Mouse (Mus musculus): ENCODE results near the gene Ggta1.

The Ggta1 gene

DNA sequence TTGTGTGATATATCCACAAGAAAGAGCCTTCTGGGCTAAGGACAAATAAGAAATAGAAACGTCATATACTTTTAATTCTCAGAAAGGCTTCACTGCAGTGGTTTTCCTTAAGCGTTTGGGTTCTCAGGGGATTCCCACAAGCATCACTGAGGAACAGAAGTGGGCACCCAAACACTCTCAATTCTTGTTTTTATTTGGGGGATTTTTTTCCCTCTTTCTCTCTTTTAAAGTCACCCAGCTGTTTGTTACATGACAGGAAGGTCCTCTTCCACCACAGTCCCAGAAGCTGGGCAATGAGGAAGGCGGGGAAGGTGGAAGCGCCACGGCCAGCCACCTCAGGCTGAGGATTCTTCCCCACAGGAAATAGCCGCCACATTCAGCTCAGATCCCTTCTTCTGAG lies 46.6 kb downstream of the Ggta1 start:
- in situ Hi-C loops (cut with MboI; ENCODE audit: unreplicated experiment in 2 of 2), result no loop called here

DNA sequence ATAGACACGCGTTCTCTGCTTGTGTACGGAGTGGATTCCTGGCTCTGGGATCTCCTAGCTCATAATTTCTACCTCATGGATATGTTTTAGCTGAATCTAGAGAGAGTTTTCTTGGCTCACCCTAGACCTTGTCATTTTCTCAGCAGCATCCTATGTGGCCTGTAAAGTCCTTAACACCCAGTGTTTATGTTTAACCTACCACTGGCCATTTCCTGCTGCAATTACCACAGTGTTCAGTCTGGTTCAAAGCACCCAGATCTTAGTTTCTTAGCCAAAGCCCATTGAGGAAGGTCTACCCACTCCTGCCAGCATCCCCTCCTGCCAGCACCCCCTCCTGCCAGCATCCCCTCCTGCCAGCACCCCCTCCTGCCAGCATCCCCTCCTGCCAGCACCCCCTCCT lies 50.2 kb downstream of the Ggta1 start:
- in situ Hi-C loops (cut with MboI; ENCODE audit: unreplicated experiment in 2 of 2), result no loop called here

DNA sequence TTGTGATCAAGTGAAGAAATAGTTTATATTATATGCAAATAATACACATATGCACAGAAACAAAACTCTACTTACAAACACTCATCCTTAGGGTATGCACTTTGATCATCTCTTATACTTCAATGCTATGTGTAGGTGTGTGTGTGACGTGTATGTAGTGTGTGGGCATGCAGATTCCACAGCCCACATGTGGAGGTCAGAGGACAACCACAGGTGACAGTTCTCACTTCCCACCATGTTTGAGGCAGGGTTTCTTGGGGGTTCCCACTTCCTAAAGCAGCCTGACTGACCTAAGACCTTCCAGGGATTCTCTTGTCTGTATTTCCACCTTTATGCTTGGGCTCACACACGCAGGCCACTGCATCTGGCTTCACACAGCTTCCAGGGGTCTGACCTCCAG lies 50.8 kb downstream of the Ggta1 start:
- in situ Hi-C loops (cut with MboI; ENCODE audit: unreplicated experiment in 2 of 2), result no loop called here

DNA sequence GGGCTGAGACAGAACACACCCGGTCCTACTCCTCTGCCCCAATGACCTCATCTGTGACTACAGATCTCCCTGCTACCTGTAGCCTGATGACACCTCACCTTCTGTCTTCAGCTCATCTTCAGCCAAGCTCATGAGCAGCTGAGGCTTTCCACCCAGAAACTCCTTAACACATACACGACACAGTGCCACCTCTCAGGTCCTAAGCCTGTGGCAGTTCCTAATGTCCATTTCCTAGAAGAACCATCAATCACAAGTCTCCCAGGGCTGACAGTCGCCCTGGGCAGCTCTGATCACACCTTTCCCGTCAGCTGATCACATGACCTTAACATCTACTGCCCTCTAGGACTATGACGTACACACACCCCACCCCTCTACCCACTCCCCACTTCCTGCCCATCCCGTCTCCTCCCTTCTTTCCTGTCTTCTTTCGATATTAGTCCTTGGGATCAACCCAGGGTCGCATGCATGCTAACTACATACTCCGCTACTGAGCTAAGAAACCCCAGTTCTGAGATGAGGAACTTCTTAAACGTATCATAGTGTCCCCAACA lies 51.3 kb downstream of the Ggta1 start:
- in situ Hi-C loops (cut with MboI; ENCODE audit: unreplicated experiment in 2 of 2), result no loop called here

DNA sequence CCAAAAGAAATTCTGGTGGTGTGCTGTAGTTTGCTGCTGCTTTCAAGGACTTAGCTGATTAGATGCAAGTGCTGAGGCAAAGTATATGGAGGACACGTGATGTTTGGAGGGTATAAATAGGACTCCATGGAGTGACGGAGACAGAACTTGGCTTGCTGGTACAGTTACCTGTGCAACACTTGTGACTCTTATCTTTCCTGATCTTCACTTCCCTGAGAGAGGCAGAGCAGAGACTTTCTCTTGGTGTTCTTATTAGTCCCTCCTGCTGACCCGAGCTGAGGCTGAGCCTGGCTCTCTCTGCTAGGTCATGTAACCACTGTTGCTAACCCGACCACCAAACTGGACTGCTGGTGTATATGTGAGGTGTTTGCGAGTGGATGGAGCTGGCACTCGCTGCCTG lies 53.6 kb downstream of the Ggta1 start:
- in situ Hi-C loops (cut with MboI; ENCODE audit: unreplicated experiment in 2 of 2), result no loop called here

DNA sequence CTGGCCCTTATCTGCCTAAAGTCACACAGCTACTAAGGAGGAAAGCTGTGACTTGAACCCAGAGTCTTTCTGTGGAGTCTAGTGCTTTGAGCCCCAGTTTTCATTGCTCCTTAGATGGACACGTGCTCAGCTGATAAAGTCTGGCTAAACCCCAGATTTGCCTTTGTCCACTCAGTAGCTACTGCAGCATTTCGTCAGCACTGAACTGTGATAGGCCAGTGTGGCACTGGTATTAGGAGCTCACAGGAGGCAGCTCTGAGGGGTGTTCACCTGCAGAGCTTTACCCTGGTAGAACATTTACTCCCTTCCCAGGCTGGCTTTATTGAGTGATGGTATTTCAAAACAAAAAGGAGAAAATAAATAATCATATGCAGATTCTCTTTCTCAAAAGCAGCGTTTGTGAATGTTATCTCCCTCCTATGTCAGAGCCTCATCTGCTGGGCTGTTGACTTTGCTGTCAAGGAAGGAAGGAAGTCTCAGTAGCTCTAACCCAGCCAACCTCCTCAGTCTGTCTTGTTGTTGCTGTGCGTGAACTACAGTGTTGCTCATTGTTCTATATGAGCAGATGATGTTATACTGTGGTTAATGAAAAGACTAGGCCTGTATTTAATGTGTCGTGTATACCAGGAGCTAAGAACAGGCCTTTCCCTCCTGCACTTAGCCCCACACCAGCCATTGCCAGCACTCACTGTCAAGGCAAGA lies 54.5 kb downstream of the Ggta1 start:
- in situ Hi-C loops (cut with MboI; ENCODE audit: unreplicated experiment in 2 of 2), result no loop called here

DNA sequence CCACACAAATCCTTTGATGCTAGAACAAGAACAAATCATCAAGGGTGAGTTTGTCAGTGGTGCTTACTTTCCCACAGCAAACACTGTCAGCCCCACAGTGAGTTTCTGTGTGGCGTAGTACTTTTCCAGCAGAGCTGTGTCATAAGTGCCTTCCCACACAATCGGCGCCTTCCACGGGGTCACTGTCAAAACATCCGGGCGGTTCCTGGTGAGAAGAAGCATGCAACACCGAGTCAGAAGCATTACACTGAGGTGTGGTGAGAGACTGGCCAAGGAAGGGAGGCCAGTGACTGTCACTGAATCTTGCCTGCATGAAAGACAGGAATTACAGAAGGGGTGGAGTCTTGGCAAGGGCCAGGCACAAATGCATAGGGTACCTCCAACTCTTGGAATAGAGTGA lies 55.2 kb downstream of the Ggta1 start:
- in situ Hi-C loops (cut with MboI; ENCODE audit: unreplicated experiment in 2 of 2), result no loop called here

DNA sequence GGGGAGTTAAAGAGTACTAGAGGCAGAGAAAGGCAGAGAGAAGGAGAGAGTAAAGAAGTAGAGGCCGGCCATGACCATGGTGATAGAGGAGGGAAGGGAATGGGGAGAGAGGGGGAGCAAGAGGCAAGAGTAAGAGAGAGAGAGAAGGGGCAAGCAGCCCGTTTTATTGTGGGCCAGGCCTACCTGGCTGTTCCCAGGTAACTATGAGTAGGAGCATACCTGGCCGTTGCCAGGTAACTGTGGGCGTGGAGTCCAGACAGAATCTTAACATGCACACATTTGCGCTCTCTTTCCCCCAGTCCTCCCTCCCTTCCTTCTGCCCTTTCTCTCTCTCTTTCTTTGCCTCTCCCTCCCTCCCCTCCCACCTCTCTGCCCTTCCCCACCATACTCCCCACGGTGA lies 55.8 kb downstream of the Ggta1 start:
- in situ Hi-C loops (cut with MboI; ENCODE audit: unreplicated experiment in 2 of 2), result no loop called here

DNA sequence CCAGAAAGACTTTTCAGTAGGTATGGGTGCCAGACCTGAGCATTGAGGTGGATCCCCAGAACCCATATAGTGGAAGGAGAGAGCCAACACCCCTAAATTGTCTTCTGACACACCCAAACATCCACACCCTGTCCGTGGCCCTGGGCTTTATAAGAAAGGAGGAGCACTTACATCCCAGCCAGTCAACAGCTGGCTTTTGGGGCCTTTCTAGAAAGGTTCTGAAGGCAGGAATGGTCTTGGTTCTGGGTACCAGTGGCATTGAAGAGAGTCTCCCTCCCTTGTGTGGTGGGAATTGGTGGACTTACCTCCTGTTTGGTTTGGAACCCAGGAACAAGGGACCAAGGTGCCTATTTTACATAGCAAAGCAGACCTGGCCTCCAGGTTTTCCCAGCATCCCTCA lies 56.4 kb downstream of the Ggta1 start:
- in situ Hi-C loops (cut with MboI; ENCODE audit: unreplicated experiment in 2 of 2), result no loop called here

DNA sequence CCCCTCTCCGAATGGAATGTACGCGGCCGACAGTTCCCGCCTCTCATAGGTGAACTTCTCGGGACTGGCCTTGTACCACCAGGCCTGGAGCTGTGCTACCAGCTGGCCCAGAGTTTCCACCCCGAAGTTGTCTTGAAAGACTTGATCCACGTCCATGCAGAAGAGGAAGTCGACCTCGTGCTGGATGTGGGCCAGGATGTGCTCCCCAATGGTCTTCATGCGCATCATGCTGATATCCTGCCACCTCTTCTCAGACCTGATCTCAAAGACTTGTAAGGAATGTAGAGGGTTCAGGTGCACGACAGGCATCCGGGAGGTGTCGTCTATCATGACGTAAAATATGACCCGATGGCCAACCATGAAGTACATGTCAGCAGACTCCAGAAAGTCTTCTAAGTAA lies 60.6 kb downstream of the Ggta1 start:
- in situ Hi-C loops (cut with MboI; ENCODE audit: unreplicated experiment in 2 of 2), result no loop called here

DNA sequence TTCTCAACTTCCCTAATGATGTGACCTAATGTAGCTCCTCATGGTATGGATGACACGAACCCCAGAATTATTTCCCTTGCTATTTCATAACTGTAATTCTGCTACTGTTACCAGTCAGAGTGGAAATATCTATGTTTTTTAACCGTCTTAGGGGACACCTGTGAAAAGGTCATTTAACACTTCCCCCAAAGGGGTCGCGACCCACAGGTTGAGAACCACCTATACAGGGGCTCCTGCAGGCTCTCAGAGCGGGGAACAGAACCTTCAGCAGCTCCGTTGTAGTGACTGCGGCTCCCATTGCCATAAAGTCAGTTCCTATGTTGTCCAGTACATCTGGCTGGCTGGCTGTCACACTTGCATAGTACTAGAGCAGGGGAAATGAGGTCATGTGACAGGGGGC lies 62.3 kb downstream of the Ggta1 start:
- in situ Hi-C loops (cut with MboI; ENCODE audit: unreplicated experiment in 2 of 2), result no loop called here

DNA sequence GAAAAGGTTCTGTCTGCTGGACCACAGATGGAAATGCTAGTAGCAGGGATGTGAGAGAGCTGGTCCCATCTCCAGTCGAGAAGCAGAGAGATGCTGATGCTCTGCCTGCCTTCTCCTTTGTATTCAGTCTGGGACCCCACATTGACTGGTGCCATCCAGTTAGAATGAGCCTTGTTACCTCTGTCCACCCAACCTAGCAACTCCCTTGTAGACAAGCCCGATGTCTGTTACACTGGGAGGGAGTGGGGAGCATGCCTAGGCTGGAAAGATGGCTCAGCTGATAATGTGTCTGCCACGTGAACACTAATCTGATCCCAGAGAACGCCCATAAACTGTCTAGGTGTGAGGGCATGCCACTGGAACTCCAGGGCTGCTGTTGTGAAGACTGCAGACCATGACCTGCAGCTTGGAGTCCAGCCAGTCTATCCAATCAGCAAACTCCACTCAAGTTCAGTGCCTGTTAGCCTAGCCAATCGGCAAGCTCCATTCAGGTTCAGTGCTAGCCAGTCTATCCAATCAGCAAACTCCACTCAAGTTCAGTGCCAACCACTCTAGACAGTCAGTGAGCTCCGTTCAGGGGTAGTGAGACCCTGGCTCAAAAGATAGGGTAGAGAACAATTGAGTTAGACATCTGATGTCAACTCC lies 64.7 kb downstream of the Ggta1 start:
- in situ Hi-C loops (cut with MboI; ENCODE audit: unreplicated experiment in 2 of 2), result loop anchor here (5.0 kb wide), 3 partner anchors 99 to 114 kb away; no protein-coding TSS in a partner anchor

DNA sequence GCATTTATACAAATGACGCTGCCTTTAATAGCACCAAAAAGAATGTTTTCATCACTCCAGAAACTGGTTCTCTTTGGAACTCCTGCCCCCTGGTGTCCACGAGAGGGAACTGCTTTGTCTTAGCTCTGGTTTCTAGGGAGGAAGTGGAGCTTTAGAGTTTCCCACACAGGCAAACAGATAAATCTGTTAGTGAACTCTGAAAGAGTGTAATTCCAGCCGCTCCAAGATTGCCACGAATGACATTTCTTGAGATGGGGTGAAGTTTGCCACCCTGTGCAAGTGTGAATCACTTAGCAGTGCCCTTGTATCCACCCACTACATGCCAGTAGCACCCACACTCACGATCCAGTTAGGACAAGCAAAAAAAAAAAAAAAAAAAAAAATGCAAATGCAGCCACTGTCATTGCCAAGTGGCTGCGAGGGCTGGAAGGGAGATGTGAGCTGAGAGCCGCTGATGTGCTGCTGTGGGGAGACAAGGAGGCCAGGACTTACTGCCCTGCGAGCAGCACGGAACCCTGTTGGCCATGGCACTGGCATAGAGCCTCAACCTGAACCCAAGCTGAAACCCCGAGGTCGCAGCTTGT lies 65.3 kb downstream of the Ggta1 start:
- in situ Hi-C loops (cut with MboI; ENCODE audit: unreplicated experiment in 2 of 2), result loop anchor here (5.0 kb wide), 3 partner anchors 100 to 115 kb away; no protein-coding TSS in a partner anchor

DNA sequence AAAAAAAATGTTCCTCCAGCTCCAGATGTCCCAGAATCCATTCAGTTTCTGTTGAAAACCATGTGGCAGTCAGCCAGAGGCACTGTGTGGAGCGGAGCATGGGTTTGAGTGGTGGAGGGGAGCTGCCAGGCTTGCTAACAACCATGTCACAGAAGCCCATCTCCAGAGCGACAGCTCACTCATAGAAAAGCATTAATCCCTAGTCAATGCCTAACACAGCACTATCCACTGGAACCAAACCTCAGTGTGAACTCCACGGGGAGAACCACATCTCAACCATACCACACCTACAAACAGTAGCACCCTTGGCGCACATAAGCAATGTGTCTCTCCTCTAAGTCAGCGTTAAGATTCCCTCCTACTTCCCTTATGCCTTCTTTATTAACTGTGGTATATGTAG lies 65.9 kb downstream of the Ggta1 start, which contains the start of gene 4930402F06Rik:
TSS of gene 4930402F06Rik (minus strand) at position 80 of the 400 bp plus-strand sequence.
- in situ Hi-C loops (cut with MboI; ENCODE audit: unreplicated experiment in 2 of 2), result loop anchor here (5.0 kb wide), 3 partner anchors 100 to 115 kb away; no protein-coding TSS in a partner anchor

DNA sequence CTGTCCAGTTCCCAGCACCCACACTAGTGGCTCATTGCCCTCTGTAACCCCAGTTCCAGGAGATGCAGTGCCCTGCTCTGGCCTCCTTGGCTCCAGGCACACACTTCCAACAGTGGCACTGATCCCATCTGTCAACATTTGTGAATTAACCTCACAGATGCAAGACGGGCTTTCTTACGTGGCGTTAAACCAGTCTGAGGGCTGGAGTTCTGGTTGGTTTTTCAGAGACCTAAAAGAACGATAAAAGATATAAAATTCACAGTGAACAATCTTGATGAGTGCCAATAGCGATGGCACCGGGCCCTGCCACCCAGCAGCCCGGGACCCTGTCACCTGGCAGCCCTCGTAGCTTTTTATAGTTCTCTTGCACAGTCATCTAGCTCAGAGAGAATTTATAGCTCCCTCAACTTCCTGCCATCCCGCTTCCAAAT lies 77.6 kb downstream of the Ggta1 start:
- in situ Hi-C loops (cut with MboI; ENCODE audit: unreplicated experiment in 2 of 2), result no loop called here

DNA sequence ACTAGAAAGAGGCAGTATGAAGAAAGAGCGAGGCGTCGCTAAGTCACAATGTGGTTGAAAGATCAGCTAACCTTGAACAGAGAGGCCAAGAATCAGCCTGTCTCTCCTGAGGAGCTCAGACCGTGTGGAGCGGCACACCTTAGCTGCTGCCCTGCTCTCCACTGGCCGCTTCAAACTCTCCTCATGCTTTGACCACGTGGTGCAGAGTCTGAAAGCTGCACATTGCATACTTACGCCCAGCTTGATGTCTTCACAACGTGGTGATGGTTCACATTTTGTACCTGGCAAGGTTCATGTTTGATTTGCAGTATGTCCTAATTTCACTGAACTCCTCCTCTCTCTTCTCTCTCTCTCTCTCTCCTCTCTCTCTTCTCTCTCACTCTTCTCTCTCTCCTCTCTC lies 83.7 kb downstream of the Ggta1 start:
- in situ Hi-C loops (cut with MboI; ENCODE audit: unreplicated experiment in 2 of 2), result no loop called here

DNA sequence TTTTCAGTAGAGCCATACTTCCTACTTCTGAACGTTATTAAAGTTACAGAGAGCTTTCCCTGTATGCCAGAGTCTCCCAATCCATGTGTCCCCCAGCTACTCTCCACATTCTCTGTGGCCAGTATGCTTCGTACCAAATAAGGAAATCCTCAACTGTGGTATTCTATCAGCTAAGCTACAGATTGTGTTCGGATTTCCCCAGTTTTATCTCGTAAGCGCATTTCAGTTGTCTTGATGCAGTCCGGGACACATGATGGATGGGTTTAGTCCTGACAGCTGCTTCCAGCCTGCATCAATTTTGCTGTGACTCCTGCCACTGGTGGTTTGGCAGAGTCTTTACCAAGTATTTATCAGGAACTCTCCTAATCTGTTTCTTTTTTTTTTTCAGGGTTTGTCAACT lies 85.4 kb downstream of the Ggta1 start:
- in situ Hi-C loops (cut with MboI; ENCODE audit: unreplicated experiment in 2 of 2), result no loop called here

DNA sequence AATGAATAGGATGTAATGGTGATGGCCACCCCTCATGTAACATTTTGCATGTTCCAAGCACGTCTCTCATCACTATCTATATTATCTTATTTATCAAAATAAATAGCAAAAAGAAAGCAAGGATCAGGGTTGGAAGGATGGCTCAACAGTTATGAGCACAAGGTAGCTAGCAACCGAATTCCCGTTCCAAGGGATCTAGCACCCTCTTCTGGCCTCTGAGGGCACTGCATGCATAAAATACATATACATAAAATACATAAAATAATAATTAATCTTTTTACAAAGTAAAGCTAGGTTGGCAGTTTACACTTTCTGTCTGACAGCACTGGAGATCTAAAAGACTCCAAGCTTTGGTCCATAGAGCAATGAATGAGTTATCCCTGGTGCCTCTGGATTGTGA lies 90.0 kb downstream of the Ggta1 start:
- in situ Hi-C loops (cut with MboI; ENCODE audit: unreplicated experiment in 2 of 2), result loop anchor here (5.0 to 25.0 kb wide), 3 partner anchors 76 to 161 kb away; partner anchors contain the start of gene Rab14 (in 2 of the 2)

DNA sequence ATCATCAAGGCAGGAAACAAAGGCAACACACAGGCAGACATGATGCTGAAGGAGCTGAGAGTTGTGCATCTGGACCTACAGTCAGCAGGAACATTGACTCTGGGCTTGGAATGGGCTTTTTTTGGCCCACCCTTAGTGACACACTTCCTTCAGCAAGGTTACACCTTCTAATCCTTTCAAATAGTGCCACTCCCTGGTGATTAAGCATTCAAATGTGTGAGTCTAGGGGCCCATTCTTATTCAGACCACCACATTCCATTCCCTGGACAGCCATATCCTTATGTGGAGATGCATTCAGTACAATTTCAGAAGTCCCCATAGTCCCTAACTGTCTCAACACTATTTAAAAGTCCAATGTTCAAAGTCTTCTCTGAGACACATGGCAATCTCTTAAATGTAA lies 92.3 kb downstream of the Ggta1 start:
- in situ Hi-C loops (cut with MboI; ENCODE audit: unreplicated experiment in 2 of 2), result loop anchor here (5.0 to 25.0 kb wide), 3 partner anchors 73 to 158 kb away; partner anchors contain the start of gene Rab14 (in 2 of the 2)

DNA sequence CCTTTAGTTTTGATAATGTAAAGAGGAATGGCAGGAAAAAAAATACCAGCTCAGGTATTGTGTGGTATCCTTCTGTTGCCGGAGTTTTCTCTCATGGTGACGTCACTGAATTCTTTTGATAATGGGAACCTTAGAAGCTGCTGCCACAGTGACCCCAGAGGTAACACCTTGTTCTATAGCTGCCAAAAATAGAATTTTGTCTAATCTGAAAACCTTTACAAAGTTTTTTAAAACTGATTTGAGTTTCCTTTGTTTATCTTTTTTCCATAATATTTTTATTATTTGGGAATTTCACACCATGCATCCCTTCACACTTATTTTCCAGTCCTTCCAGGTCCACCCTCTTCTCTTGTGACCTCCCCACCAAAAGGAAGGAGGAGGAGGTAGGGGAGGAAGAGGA lies 95.4 kb downstream of the Ggta1 start, which contains the start of gene 4930568D16Rik:
TSS of gene 4930568D16Rik (minus strand) at position 101 of the 400 bp plus-strand sequence.
- in situ Hi-C loops (cut with MboI; ENCODE audit: unreplicated experiment in 2 of 2), result loop anchor here (25.0 kb wide), 1 partner anchor 155 kb away; the partner anchor contains the start of gene Rab14 (in 2 of the 2)

All from v-Abl transformed pro-B cells (cell line).